Mouse (Mus musculus) heart, embryonic 10.5 days (tissue): ENCODE measurements around the gene Klk8. TPM values are rescaled to one million over a fixed set of nuclear protein-coding genes. Genes with fewer than 3 reads are reported as not detected.

Experiments used
- DNase-seq: peaks from one replicate; pipeline ENCODE4 v3.0.0-alpha.2; 2017; ENCODE audit warnings: low spot score
- H3K27ac ChIP-seq: fragments of 300-500 bp; sonication (generic); 2 replicates; pipeline ENCODE4 v1.5.1; 2016; ENCODE audit warnings: mild to moderate bottlenecking
- H3K27me3 ChIP-seq: fragments of 300-500 bp; sonication (generic); 2 replicates; pipeline ENCODE4 v1.6.1; 2016; ENCODE audit warnings: mild to moderate bottlenecking; ENCODE audit not compliant: poor library complexity, insufficient read depth, severe bottlenecking
- H3K36me3 ChIP-seq: fragments of 300-500 bp; sonication (generic); 2 replicates; pipeline ENCODE4 v1.6.1; 2016; ENCODE audit warnings: mild to moderate bottlenecking, moderate library complexity
- H3K4me1 ChIP-seq: fragments of 300-500 bp; sonication (generic); 2 replicates; pipeline ENCODE4 v1.6.1; 2016; ENCODE audit warnings: mild to moderate bottlenecking
- H3K4me3 ChIP-seq: fragments of 300-500 bp; sonication (generic); 2 replicates; pipeline ENCODE4 v1.5.1; 2016; ENCODE audit warnings: mild to moderate bottlenecking, moderate library complexity
- H3K9me3 ChIP-seq: fragments of 300-500 bp; sonication (generic); 2 replicates; pipeline ENCODE4 v1.6.1; 2016; ENCODE audit warnings: mild to moderate bottlenecking, moderate library complexity
- WGBS: fragments of 180-500 bp; shearing (Covaris S2); methylation state at CpG from one replicate; pipeline ENCODE4 v1.1.7; 2016; 5-methylcytosine and 5-hydroxymethylcytosine counted together
- polyA plus RNA-seq: library from polyadenylated mRNA; unstranded; fragments of >200 nt; fragmentation: Nextera tagmentation; extraction: Ambion mirVana; gene quantifications from 2 replicates; pipeline ENCODE4 v1.2.1, GENCODE M21; 2016

Gene Klk8
- polyA plus RNA-seq, 1 experiment from 2014 or later, result 28.5 TPM

GRCm38 (mm10) chr7:43777423-43777822 lies 20.0 kb upstream of the Klk8 start:
- Histone ChIP-seq H3K27me3 (peaks cover 16% of the 10 kb centered on the region), H3K4me3 (no peak overlapping the region), H3K9me3 (no peaks in the 10 kb centered on the region), H3K27ac (no peak overlapping the region), H3K4me1 (peaks cover 6% of the 10 kb centered on the region; the same call in 1 of the 2 replicates), H3K36me3 (no peaks in the 10 kb centered on the region)
- peak; percentile 65 for DNase-seq
- 82% methylated on average over 12 of the region's 12 CpGs for WGBS

- 77% methylated on average over 10 of the region's 10 CpGs for WGBS
- H3K36me3 ChIP-seq, result no peaks in the 10 kb centered on the region
- peaks cover 11% of the 10 kb centered on the region for H3K4me1 ChIP-seq
- no peaks in the 10 kb centered on the region for H3K9me3 ChIP-seq
- no peak overlapping the region for H3K4me3 ChIP-seq
- no peak overlapping the region for H3K27ac ChIP-seq
- H3K27me3 ChIP-seq, result peaks cover 25% of the 10 kb centered on the region
- no peak for DNase-seq
Measured at GRCm38 (mm10) chr7:43778176-43778970, 19.0 kb upstream of the Klk8 start.

- peaks cover 7% of the 10 kb centered on the region for H3K4me1 ChIP-seq
- no peaks in the 10 kb centered on the region for H3K36me3 ChIP-seq
- 51% methylated on average over 6 of the region's 6 CpGs for WGBS
- no peak overlapping the region for H3K27ac ChIP-seq
- no peak overlapping the region for H3K4me3 ChIP-seq
- H3K9me3 ChIP-seq, result no peaks in the 10 kb centered on the region
- no peak for DNase-seq
- H3K27me3 ChIP-seq, result peaks cover 40% of the 10 kb centered on the region
Measured at GRCm38 (mm10) chr7:43780241-43780640, 17.1 kb upstream of the Klk8 start.

- Histone ChIP-seq H3K4me3 (no peak within 1 kb of the TSS), H3K9me3 (no peaks in the 10 kb centered on the region), H3K27me3 (peaks cover 40% of the 10 kb centered on the region), H3K4me1 (peaks cover 7% of the 10 kb centered on the region), H3K27ac (no peak within 1 kb of the TSS), H3K36me3 (no peaks in the 10 kb centered on the region)
- 40% methylated on average over 5 of the region's 5 CpGs for WGBS
- DNase-seq, result no peak
Measured at GRCm38 (mm10) chr7:43780746-43781145, 16.6 kb upstream of the Klk8 start, which contains the start of gene Klk10. TSS of gene Klk10 (plus strand) at chr7:43781035.

GRCm38 (mm10) chr7:43781541-43781940 lies 15.8 kb upstream of the Klk8 start:
- peaks cover 7% of the 10 kb centered on the region for H3K4me1 ChIP-seq
- no peak for DNase-seq
- no peak overlapping the region for H3K4me3 ChIP-seq
- H3K9me3 ChIP-seq, result no peaks in the 10 kb centered on the region
- peaks cover 40% of the 10 kb centered on the region for H3K27me3 ChIP-seq
- H3K27ac ChIP-seq, result no peak overlapping the region
- H3K36me3 ChIP-seq, result no peaks in the 10 kb centered on the region
- 75% methylated on average over 11 of the region's 11 CpGs for WGBS

- H3K4me1 ChIP-seq, result peaks cover 7% of the 10 kb centered on the region
- 0 out of 2 replicates have a peak overlapping the region, but pooled peaks have one; percentile 52 for H3K27ac ChIP-seq
- peak overlapping the region; percentile 52 for H3K4me3 ChIP-seq
- WGBS, result 8% methylated on average over 36 of the region's 36 CpGs
- no peaks in the 10 kb centered on the region for H3K9me3 ChIP-seq
- peaks cover 40% of the 10 kb centered on the region for H3K27me3 ChIP-seq
- H3K36me3 ChIP-seq, result no peaks in the 10 kb centered on the region
- DNase-seq, result peak; percentile 87
Measured at GRCm38 (mm10) chr7:43782275-43783265, 14.8 kb upstream of the Klk8 start.

- WGBS, result 77% methylated on average over 1 of the region's 1 CpGs
- no peak overlapping the region for H3K4me3 ChIP-seq
- H3K27me3 ChIP-seq, result peaks cover 40% of the 10 kb centered on the region
- DNase-seq, result no peak
- H3K27ac ChIP-seq, result no peak overlapping the region
- H3K36me3 ChIP-seq, result no peaks in the 10 kb centered on the region
- H3K9me3 ChIP-seq, result no peaks in the 10 kb centered on the region
- peaks cover 7% of the 10 kb centered on the region for H3K4me1 ChIP-seq
Measured at GRCm38 (mm10) chr7:43785286-43785685, 12.1 kb upstream of the Klk8 start.

- no peaks in the 10 kb centered on the region for H3K9me3 ChIP-seq
- 70% methylated on average over 3 of the region's 3 CpGs for WGBS
- peaks cover 18% of the 10 kb centered on the region for H3K27me3 ChIP-seq
- no peaks in the 10 kb centered on the region for H3K36me3 ChIP-seq
- H3K4me3 ChIP-seq, result no peak overlapping the region
- no peak for DNase-seq
- no peaks in the 10 kb centered on the region for H3K4me1 ChIP-seq
- no peak overlapping the region for H3K27ac ChIP-seq
Measured at GRCm38 (mm10) chr7:43788096-43788495, 9.3 kb upstream of the Klk8 start.

- H3K36me3 ChIP-seq, result no peaks in the 10 kb centered on the region
- 61% methylated on average over 2 of the region's 2 CpGs for WGBS
- H3K4me1 ChIP-seq, result no peaks in the 10 kb centered on the region
- no peak overlapping the region for H3K4me3 ChIP-seq
- no peaks in the 10 kb centered on the region for H3K9me3 ChIP-seq
- H3K27me3 ChIP-seq, result peaks cover 12% of the 10 kb centered on the region
- DNase-seq, result no peak
- H3K27ac ChIP-seq, result no peak overlapping the region
Measured at GRCm38 (mm10) chr7:43789295-43789694, 8.1 kb upstream of the Klk8 start.

- Histone ChIP-seq H3K27ac (no peak within 1 kb of the TSS), H3K4me1 (peaks cover 4% of the 10 kb centered on the region; the same call in 1 of the 2 replicates), H3K36me3 (no peaks in the 10 kb centered on the region), H3K4me3 (no peak within 1 kb of the TSS), H3K27me3 (peaks cover 30% of the 10 kb centered on the region), H3K9me3 (no peaks in the 10 kb centered on the region)
- no peak for DNase-seq
- WGBS, result 70% methylated on average over 7 of the region's 7 CpGs
Measured at GRCm38 (mm10) chr7:43791591-43791990, 5.8 kb upstream of the Klk8 start, which contains the start of gene Klk9. TSS of gene Klk9 (plus strand) at chr7:43791891.

- peaks cover 54% of the 10 kb centered on the region for H3K27me3 ChIP-seq
- H3K36me3 ChIP-seq, result no peaks in the 10 kb centered on the region
- H3K9me3 ChIP-seq, result no peaks in the 10 kb centered on the region
- H3K4me1 ChIP-seq, result peaks cover 12% of the 10 kb centered on the region; the same call in 1 of the 2 replicates
- H3K4me3 ChIP-seq, result peak overlapping the region; percentile 68
- DNase-seq, result no peak
- H3K27ac ChIP-seq, result no peak overlapping the region
- WGBS, result 9% methylated on average over 8 of the region's 8 CpGs
Measured at GRCm38 (mm10) chr7:43796355-43796754, 1.0 kb upstream of the Klk8 start.

- Histone ChIP-seq H3K36me3 (no peaks in the 10 kb centered on the region), H3K9me3 (no peaks in the 10 kb centered on the region), H3K27me3 (peaks cover 54% of the 10 kb centered on the region), H3K4me3 (peak overlapping the region; percentile 68), H3K27ac (no peak overlapping the region), H3K4me1 (peaks cover 12% of the 10 kb centered on the region; the same call in 1 of the 2 replicates)
- 33% methylated on average over 13 of the region's 13 CpGs for WGBS
- no peak for DNase-seq
Measured at GRCm38 (mm10) chr7:43797844-43798462, 576 bp downstream of the Klk8 start.
